Mouse (Mus musculus) telencephalon, adult 2 months (tissue): ENCODE data around the gene Sipa1l2.
"Not testable (repeated sequence)": the region's sequence is repeated elsewhere in the genome, so short reads cannot be mapped to it uniquely, and the experiment has no call there.

Source experiments
- DNase-seq: peaks from one replicate; pipeline ENCODE4 v3.0.0-alpha.2; 2011; ENCODE audit warnings: low read depth, low spot score

Gene Sipa1l2

GRCm38 (mm10) chr8:125539056-125540013 is 30.3 kb downstream of the Sipa1l2 start:
- DNase-seq = no peak

DNA sequence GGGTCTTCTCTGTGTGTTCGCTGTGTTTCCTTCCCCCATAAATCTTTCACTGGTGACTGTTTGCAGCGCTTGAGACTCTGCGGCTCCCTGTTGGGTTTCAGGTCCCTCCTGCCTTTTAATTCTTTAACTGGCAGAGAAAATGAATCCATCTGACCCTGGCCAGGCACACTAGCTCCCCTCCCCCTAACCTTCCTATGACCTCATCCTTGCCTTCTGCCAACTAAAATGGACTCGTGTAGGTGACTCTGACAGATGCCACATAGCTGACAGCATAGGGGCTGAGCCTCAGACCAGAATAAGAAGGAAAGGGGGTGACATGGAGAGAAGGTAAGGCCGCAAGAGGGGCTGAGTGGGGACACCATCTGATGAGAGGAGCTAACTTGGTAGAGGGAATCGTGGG is 31.3 kb downstream of the Sipa1l2 start:
- no peak for DNase-seq

- DNase-seq = peak; percentile 60
These were observed 35.9 kb downstream of the Sipa1l2 start for GRCm38 (mm10) chr8:125533709-125534108.

DNA sequence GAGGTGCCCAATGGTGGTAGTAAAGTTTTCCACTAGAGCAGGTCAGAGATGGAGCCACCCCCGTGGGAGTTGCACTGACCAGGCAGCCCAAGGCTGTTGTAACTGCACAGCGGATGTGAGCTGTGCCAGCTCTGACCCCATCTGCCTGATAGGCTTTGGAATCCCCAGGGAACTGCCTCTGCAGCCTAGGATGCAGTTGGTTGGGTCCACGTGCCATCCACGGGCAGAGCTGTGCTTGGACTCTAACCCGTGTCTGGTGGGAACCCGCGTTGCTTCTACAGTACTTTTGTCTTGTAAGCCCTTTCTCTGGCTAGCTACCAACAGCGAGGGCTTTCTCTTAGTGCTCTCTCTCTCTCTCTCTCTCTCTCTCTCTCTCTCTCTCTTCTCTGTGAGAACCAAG is 36.7 kb downstream of the Sipa1l2 start:
- DNase-seq = no peak

DNA sequence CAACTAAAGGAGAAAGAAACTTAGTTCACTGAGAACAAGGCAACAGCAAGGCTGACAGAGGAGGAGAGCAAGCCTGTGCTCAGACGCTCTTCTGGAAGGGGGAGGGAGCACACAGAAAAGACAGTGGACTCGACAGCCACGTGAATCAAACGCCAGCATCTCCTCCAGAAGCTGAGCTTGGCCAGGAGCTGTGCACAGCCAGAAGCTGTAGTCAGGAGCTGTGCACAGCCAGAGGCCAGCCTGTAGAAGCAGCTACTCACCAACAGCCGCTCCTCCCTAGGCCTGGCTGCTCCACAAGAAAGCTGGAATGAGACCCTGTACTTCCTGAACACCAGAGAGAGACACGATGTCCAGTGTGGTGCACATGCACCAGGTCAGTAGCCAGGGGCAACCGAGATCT is 37.4 kb downstream of the Sipa1l2 start:
- DNase-seq = no peak

GRCm38 (mm10) chr8:125531640-125532039 is 38.0 kb downstream of the Sipa1l2 start:
- DNase-seq = no peak

- peak; percentile 63 for DNase-seq
These were observed 38.5 kb downstream of the Sipa1l2 start for GRCm38 (mm10) chr8:125531088-125531438.

- DNase-seq = no peak
These were observed 39.2 kb downstream of the Sipa1l2 start for GRCm38 (mm10) chr8:125530187-125531087.

DNA sequence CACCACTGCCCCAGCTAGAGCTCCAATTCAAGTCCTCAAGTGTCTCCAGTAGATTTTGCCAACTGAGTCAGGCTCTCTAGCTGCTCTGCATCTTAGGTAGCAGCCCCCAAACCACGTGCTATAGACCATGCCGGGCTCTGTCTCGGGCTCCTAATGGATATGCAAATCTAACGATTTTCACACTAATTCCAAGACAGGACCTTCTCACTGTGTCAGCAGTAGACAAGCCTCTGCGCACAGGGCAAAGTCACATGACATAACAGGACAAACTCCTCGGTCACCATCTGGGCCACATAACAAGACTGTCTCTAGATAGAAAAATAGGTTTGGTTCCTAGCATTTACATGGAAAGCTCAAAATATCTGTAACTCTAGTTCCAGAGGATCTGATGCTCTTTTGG is 40.6 kb downstream of the Sipa1l2 start:
- DNase-seq = no peak

DNA sequence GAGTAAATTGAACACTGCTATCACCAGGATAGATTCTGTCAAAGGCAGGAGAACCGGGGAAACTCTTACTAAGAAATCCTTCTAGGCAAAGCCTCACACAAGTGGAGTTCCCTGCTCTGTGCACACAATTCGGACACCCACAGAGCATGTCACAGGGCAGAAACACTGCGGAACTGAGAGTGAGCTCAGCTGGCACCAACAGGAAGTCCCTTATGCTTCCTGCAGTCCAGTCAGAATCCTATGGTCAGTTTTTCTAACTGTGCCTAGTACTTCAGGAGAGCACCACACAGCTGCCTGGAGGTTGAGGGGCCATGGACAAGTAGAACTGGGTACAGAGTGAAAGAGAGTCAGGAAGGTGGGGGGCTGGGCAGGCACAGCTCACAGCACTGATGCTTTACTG is 41.7 kb downstream of the Sipa1l2 start:
- DNase-seq = no peak

DNA sequence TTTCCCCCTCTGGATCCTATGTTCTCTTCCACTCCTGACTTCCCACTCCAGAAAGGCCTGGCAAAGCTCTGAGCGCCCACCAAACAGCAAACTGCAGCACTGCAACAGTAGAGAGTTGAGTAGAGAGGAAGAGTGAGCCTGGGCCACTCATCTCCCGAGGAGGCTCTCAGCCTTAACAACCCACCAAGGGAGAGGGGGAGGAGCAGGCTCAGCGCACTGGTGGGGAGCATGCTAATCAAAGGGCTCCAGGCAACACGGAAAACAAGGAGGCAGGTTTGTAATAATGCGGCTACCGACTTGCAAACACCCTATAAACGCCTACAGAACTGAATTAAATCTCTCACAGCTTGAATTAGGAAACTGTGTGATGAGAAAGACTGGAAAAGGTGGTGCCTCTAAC is 42.6 kb downstream of the Sipa1l2 start:
- DNase-seq = no peak

DNA sequence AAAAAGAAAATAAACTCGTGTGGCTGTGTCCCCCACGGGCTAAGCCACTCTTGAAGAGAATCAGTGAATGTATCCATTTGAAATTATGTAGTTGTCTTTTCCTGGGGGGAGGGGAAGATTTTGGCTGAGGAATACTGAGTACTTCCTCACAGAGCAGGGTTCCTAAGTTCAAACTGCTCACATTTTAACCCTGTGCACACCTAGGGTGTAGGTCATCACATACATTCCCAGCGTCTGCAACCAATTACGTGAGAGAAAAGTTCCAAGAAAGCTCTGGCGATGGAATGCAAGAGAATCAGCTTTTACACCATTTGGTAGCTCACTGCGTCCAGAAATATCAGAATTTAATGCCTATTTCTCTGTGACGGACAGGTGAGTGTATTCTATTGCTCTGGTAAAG is 43.0 kb downstream of the Sipa1l2 start:
- DNase-seq = no peak

- DNase-seq = no peak
These were observed 45.1 kb downstream of the Sipa1l2 start for GRCm38 (mm10) chr8:125524479-125524878.

DNA sequence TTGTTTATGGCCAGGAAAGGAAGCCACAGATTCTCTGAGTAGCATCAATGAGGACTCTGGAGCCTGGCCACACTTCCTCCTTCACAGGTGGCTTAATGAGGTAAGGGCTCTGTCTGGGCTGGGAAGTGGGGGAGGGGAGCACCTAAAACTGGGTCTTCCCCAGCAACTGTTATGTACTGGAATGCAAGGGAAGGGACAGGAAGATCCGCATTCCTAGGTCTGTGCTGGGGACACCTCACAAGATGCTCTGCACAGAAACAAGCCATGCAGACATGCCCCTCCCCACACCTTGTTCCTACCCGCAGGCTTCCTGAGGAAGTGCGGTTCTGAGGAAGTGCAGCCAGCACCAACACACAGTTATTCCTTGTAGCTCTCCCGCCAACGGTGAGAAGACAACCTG is 46.4 kb downstream of the Sipa1l2 start:
- DNase-seq = no peak

DNA sequence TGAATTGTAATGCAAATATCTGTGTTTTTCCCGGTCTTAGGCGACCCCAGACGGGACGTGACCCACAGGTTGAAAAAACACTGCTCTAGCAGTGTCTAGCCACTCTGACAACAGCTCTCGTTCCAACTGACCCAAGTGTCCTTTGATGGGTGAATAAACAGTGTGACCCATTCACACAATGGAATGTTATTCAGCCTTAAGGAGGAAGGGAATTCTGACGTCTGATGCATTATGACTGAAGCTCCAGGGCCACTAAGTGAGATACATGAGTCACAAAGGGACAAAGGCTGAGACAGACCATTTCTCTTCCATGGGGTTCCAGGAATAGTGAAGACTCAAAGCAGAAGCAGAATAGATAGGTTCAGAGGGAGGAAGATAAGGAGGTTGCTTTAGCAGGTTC is 47.5 kb downstream of the Sipa1l2 start:
- DNase-seq = no peak

DNA sequence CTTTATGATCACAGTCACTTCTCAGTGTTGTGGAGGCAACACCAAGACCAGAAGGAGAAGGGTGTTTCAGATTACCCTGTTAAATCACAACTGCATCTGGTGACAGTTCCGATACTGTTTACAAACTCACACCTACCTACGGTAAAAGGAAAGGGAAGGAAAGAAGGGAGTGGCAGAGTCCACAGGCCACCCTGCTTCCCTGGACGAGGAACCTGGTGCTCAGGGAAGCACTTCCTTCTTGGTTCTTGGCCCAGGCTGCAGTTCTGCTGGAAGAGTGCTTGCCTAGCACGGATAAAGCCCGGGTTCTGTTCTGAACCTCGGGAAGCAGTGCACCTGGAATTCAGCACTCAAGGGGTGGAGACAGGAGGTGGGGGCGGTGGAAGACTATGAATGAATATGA is 48.5 kb downstream of the Sipa1l2 start:
- DNase-seq = no peak

DNA sequence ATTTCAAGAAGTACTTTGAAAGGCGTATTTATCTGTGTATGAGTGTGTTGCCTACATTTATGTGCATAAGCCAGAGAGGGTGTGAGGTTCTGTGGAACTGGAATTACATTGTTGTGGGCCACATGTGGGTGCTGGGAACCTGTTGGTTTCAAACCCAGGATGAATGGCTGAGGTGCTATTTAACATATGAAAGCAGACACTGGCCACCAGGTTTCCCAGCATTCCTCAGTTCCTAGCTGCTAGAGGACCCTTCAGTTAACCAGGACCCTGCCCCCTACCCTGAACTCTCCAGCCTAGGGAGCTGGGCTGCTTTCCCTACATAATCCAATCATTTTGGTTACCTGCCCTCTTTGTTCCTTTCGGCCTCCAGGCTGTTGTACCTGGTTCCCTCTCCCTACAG is 49.3 kb downstream of the Sipa1l2 start:
- DNase-seq = not testable (repeated sequence)

GRCm38 (mm10) chr8:125518951-125519350 is 50.7 kb downstream of the Sipa1l2 start:
- no peak for DNase-seq

DNA sequence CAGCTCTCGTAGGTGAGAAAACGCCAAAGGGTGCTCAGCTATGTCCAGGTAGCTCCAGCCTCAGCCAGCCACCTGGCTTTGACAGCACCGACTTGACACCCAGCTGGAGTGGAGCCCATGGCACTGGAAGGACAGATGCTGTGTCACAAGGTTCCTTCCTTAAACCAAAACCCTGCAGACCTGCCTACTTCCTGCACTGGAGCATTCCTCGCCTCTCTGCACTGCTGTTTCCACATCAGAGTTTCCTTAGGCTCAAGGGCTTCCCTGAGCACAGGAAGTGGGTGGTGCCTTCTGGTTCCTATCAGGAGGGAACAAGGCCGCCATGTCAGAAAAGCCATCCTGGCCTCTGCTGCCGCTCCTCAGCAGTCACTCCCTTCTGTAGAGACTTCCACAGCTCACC is 51.3 kb downstream of the Sipa1l2 start:
- no peak for DNase-seq

GRCm38 (mm10) chr8:125517397-125517796 is 52.2 kb downstream of the Sipa1l2 start:
- no peak for DNase-seq

DNA sequence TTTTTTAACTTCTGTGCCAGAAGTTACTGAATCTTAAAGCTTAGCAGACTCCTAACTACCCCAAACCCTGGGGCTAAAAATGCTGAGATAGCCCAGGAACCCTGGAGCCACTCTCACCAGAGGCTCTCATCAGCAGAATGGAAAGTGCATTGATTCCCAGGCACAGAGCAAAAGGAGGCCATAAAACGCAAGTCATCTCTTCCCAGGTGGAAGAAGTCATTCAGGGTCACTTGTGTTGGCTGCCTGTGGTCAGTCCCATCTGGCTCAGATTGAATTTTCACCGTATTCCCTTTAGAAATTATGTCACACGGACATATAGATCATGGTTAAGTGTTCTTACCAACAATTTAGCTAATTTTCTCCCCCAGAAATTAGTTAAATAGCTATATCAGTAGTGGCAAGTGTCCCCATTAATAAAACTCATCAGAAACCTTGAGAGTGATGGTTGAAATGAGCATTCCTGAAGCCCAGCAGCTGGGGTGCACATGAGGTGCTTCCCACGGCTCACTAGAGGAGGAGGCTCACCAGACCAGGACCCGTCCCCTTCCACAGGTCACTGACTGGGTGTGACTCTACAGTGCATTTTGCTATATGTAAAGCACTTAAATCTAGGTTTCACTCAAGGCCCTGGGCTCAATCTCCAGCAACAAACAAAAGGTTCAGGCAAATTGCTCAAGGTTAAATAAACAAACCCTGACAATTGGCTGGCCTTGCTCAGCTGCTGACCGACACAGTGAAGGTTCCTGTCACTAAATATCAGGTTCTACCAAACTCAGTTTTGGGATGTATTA is 53.3 kb downstream of the Sipa1l2 start:
- DNase-seq = no peak

DNA sequence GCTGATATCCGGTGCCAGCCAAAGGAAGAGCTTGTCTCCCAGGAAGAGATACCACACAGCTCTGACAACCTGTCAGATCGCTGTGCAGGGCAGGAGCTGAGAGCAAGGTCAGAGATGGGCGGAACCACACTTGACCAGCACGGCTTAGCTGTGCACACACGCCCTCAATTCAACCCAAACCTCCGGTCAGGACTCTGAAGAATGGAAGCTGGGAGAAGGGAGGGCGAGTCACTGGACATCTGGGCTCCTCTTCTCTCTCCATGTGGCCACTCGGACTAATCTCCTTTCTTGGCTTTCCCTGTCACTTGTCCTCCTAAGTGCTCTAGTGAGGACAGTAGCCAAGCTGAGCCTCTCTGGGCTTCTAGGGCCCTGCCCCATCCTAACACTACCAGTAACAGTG is 53.9 kb downstream of the Sipa1l2 start:
- DNase-seq = no peak
